Mouse (Mus musculus) splenic B cell, adult 2 months (primary cell): ENCODE measurements at regions not wholly inside any gene's neighbourhood (a gene's known extent, or its start where the extent isn't known, plus 50 kb on each side); places are given as distances from the start of the nearest gene placed in this dataset.

Experiments
- DNase-seq: peaks from one replicate; pipeline ENCODE4 v3.0.0-alpha.2; 2011; ENCODE audit warnings: low read depth, low spot score
- H3K27me3 ChIP-seq: 2 replicates; pipeline ENCODE4 v1.6.1; 2012; ENCODE audit warnings: mild to moderate bottlenecking, low read length, moderate library complexity, mixed read lengths; ENCODE audit not compliant: control insufficient read depth, poor library complexity, insufficient read depth, severe bottlenecking
- H3K36me3 ChIP-seq: 2 replicates; pipeline ENCODE4 v1.6.1; 2012; ENCODE audit warnings: mild to moderate bottlenecking, low read length, moderate library complexity, mixed read lengths; ENCODE audit not compliant: control insufficient read depth, poor library complexity, insufficient read depth, severe bottlenecking

GRCm38 (mm10) chr9:116400270-116400669 lies 225.1 kb upstream of the Tgfbr2 start:
- Histone ChIP-seq H3K27me3 (no peaks in the 10 kb centered on the region), H3K36me3 (no peaks in the 10 kb centered on the region)
- peak; percentile 44 for DNase-seq

DNA sequence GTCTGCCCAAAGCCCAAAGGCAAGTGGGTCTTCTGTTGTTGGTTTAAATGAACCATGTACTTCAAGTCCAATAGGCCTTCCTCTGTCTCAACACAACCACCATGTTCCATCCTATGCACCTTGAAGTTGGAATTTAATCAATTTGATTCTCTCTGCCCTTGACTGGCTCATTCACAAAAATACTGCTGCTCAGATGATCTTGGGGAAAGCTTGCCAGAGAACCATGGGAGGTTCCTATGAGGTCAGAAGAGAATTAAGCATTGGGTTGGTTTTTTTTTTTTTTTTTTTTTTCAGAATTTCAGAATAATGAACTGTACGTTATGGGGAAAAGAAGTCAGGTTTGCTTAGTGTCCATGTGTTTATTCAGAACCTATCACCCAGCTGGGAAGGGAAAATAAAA lies 224.1 kb upstream of the Tgfbr2 start:
- Histone ChIP-seq H3K36me3 (no peaks in the 10 kb centered on the region), H3K27me3 (no peaks in the 10 kb centered on the region)
- no peak for DNase-seq

DNA sequence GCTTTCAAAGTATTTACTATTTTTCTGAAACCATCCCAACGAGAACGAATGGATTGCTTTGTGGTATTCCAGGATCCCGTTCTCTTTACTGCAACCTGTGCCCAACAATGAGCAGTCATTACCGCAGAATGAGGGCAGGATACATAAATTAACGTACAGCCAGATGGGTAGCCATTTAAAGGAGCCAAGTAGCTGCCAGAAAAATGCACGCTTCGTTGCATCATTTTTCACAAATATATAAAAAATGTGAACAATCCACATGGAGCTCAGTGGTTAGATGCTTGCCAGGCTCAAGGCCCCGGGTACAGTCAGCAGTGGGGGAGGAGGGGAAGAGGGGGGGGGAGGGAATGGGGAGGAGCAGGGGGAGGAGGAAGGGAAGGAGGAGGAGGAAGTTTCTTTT lies 217.1 kb upstream of the Tgfbr2 start:
- no peaks in the 10 kb centered on the region for H3K27me3 ChIP-seq

GRCm38 (mm10) chr9:116389781-116390180 lies 214.6 kb upstream of the Tgfbr2 start:
- peak; percentile 41 for DNase-seq
- Histone ChIP-seq H3K36me3 (no peaks in the 10 kb centered on the region), H3K27me3 (no peaks in the 10 kb centered on the region)

More for the DNA sequence above, 217.1 kb upstream of the Tgfbr2 start:
- no peak for DNase-seq
- no peaks in the 10 kb centered on the region for H3K36me3 ChIP-seq

GRCm38 (mm10) chr9:116388863-116389262 lies 213.7 kb upstream of the Tgfbr2 start:
- Histone ChIP-seq H3K36me3 (no peaks in the 10 kb centered on the region), H3K27me3 (no peaks in the 10 kb centered on the region)
- DNase-seq, result no peak

GRCm38 (mm10) chr9:116388025-116388424 lies 212.9 kb upstream of the Tgfbr2 start:
- no peak for DNase-seq
- Histone ChIP-seq H3K36me3 (no peaks in the 10 kb centered on the region), H3K27me3 (no peaks in the 10 kb centered on the region)

GRCm38 (mm10) chr9:116384176-116385076 lies 209.3 kb upstream of the Tgfbr2 start:
- DNase-seq, result peak; percentile 95
- Histone ChIP-seq H3K27me3 (no peaks in the 10 kb centered on the region), H3K36me3 (no peaks in the 10 kb centered on the region)

DNA sequence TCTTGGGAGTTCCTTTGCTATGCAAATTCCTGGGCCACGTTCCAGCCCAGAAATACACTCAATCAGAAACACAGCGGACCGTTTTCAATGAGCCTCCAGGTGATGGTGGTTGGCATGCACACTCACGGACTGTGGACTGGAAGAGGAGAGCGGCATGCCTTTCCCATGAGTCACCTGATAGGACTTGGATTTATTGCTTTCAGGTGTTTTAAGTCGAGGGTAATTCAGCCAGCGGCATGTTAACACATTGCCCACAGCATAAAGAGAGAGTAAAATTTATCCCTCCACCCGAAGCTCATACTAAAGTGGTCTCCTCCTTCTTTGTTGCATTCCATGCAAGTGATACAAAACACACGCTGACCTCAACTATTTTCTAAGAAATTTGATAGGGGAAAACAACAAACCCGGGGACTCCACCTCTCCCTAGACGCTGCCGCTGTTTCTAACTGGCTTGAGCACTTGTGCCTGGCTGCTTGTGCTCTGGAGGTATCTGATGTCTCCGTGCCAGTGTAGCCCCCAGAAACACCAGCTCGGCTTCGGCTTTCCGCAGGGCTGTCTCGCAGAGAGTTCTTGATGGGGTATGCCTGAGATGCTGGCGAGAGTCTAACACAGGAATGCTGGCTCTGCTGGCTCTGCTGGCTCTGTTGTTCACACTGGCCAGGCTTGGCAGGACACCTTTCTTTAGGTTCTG lies 208.4 kb upstream of the Tgfbr2 start:
- DNase-seq, result peak; percentile 42
- Histone ChIP-seq H3K27me3 (no peaks in the 10 kb centered on the region), H3K36me3 (no peaks in the 10 kb centered on the region)

DNA sequence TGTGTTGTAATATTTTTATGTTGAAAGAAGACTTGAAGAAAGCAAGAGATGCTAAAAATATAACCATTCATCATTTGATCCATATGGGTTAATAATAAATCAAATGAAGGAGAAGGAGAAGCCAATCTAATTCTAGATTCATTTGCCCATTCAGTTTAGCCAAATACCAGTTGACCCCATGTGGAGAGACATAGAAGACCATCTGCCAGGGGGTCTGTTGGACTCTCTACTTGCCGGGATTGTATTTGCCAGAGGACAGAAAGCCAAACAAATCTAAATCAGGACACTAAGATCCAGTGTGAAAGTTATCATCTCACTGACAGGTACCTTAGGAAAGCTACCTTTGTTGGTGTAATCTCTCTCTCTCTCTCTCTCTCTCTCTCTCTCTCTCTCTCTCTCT lies 202.5 kb upstream of the Tgfbr2 start:
- no peak for DNase-seq
- H3K27me3 ChIP-seq, result no peaks in the 10 kb centered on the region
- no peaks in the 10 kb centered on the region for H3K36me3 ChIP-seq

DNA sequence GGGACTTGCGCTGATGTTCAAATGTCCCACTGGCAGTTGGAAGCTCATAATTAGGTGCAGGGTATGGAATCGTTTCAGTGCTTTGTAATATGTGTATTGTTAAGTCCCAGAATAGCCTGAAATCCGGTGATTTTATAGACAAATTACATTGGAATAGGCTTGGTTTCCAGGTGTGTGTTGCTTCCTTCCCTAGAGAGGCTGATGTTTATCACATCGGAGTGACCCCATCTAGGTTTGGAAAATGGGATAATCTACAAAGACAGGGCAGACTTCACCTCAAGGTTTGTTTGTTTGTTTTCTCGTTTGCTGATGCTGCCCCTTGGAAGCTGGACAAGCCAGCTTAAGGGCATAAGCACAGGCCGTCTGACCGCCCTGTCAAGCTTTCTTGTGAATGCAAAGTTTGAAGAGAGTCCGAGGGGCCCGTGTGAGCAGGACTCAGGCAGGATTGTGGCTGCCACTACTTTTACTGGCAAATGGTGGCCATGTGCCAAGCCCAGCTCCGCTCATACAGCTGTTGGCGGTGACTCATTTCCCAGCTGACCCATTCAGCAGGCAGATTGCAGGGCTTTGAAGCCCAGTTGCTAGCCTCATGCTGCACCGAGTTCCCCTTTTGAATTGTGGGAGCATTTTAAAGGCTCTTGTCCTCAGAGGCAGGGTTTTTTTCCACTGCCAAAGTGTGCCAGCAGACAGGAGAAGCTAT lies 200.6 kb upstream of the Tgfbr2 start:
- Histone ChIP-seq H3K36me3 (no peaks in the 10 kb centered on the region), H3K27me3 (no peaks in the 10 kb centered on the region)
- peak; percentile 31 for DNase-seq

- Histone ChIP-seq H3K27me3 (no peaks in the 10 kb centered on the region), H3K36me3 (no peaks in the 10 kb centered on the region)
- DNase-seq, result no peak
Observed at GRCm38 (mm10) chr9:116374343-116374742, 199.2 kb upstream of the Tgfbr2 start.

GRCm38 (mm10) chr9:116373396-116373795 lies 198.2 kb upstream of the Tgfbr2 start:
- no peaks in the 10 kb centered on the region for H3K36me3 ChIP-seq
- DNase-seq, result no peak
- H3K27me3 ChIP-seq, result no peaks in the 10 kb centered on the region

GRCm38 (mm10) chr9:116369059-116369718 lies 194.0 kb upstream of the Tgfbr2 start:
- DNase-seq, result peak; percentile 58
- no peaks in the 10 kb centered on the region for H3K36me3 ChIP-seq
- H3K27me3 ChIP-seq, result no peaks in the 10 kb centered on the region

DNA sequence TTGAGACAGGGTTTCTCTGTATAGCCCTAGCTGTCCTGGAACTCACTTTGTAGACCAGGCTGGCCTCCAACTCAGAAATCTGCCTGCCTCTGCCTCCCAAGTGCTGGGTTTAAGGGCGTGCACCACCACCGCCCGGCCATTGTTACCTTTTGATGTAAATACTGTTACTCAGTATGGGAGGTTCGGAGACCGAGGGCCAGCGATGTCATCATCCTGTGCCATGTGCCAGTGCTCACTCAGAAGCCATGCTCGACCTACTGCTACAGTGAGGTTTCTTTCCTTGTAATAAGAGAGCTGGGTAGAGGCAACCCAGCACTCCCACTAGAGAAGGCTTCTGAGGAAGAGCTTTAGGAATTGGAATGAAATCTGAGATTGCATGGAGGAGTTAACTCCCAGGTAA lies 191.6 kb upstream of the Tgfbr2 start:
- no peaks in the 10 kb centered on the region for H3K36me3 ChIP-seq
- no peaks in the 10 kb centered on the region for H3K27me3 ChIP-seq
- peak; percentile 20 for DNase-seq
